Mouse (Mus musculus) cerebellum, postnatal 4 days (tissue): ENCODE results near the gene Clp1.
A peak's percentile ranks its signal among the peaks of the same experiment; 100 is the strongest.

Experiments
- DNase-seq, 2 experiments: peaks; one replicate each; pipeline ENCODE4 v3.0.0; 2022; ENCODE audit warnings: low spot score in 2 of 2, mixed read lengths in 1 of 2

The Clp1 gene

DNA sequence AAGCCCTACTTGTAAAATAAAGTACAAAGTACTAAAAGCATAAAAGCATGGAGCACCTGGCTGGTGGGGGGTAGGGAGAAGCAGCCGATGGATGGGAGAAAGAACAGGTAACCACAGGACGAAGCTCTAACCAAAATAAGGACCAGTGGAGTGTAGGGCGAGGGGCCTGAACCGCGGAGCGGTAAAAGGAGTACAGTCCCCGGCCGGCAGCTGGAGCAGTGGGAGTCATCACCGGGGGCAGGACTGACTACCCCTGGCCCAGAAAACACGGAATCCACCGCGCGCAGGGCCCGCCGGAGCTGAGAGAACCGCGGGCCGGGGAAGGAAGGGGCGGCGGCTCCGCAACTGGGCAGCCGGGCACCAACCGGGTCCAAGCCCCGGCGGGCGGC is 12.7 kb downstream of the Clp1 start:
- no peak for DNase-seq

DNA sequence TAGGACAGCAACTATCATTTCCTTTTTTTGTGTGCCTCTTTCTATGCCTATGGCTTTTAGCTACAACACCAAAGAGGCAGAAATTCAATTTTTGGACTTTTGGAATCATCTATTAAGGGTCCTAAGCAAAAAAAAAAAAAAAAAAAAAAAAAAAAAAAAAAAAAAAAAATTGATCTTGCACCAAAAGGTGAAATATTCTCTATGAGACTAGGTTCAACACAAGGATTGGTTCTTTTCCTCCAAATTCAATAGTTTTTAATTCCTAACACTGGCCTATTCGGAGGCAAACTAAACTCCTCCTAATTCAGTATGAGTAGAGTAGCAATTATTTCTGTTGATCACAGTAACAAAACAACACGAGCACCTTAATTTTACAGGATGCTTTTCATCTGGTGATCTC is 15.3 kb downstream of the Clp1 start:
- no peak for DNase-seq

DNA sequence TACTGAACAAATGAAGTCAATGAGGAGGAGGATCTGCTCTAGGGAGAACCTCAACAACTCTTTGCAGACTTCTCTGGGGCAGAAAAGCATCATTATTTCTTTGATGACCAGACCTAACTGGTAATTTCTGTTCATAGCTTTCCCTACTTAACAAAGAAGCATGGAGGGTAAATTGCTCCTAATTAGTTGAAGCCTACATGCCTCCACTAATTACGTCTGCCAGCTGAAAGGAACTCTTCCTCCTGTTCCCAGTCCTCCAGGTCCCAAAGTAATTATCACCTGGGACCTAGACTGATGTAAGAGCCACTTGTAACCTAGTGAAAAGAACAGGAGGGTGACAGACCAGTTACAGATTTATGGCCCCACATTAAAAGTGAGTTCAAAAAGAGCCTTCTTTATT is 19.6 kb downstream of the Clp1 start:
- DNase-seq = no peak

DNA sequence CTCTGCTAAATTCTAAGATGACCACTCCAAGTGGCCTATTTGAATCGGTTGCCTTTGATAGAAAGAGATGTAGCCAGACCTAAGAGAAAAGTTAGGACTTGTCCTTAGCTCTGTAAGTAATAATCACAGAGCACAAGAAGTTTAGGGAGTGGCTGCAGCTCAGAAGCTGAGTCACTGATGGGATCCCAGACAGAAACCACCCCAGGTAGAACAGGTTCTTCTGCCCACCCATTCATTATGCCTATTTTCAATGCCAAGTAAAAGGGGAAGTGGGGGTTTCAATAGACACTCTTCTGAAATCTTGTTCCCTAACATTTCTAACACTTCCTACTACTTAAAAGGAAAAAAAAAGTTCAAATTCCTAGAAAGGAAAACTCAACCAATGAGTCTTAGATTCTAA is 21.9 kb downstream of the Clp1 start:
- no peak for DNase-seq

DNA sequence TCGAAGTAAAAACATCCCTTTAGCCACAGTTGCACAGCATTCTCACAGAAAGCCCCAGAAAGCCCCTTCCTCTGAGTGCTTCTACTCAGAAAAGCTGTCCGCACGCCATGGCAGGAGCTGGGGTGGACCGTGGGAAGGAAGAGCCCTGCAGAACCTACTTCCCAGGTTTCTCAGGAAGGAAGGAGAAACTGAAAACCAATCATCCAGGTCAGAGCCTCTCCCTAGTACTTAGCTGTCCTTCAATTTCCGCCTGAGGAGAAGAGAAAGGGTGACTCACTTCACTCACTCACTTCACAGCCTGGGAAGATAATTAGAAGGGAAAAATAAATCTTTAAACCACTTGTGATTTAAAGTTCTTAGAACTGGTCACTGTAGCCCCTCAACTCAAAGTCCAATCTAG is 22.8 kb downstream of the Clp1 start:
- no peak for DNase-seq

DNA sequence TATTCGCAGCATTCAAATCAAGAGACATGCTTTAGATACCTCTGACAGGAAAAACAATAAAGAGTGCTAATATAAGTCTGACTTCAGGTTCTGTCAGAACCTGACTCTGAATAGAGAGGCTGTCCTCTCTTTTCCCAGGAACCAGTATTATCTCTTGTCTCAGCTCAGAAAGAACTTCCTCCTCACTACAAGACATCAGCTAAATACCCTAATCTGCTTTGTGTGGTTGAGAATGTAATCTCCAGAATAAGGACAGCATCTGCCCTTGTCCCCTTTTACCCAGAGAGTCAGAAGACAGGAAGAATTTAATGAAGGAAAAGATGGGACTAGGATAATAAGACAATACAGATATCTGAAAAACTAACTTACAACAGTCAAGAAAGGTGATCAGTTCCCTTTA is 23.7 kb downstream of the Clp1 start:
- DNase-seq = no peak

DNA sequence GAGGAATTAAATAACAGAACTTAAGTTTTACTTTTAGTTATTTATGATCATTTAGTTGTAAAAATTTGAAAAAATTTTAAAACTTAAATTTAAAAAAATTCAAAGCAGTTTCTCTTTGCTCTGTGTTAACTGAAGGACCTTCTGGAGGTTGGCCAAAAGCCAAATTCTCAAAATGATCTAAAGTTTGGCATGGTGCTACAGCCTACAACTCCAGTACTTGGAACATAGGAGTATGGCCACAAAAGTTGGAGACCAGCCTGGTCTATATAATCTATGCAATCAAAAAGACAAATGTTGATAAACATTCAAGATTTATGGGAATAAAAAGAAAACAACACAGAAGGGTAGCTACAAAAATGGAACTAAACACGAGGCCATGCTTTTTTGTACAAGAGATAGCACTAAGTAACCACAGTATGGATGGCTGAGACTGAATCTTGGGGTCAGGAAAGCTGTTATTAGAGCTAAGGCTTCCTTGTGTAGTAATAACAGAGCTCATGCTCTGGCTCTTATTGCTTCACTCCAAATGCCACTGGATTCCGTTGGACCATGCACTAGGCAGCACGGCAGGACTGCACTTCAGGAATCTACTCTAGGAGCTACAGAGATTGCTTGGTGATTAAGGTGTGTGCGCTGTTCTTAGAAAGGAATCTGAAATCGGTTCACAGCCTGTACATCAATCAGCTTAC is 32.0 kb downstream of the Clp1 start:
- DNase-seq = no peak

DNA sequence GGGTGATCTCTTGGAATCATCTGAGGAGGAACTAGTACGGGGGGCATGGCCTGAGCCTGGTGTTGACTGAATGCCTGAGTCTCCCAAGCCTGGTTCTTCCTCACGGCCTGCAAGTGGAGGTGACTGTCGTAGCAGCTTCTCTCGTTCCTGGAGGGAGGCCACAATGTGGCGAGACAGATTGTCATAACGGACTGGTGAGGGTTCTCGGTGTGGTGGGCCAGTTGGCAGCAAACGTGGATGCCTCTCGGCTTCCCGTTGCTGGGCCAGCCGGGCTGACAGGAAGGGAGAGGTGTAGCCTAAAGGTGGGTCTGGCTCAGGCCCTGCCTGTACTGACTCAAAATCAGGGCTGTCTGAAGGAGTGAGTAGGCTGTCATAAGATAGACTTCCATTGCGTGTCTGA is 37.1 kb downstream of the Clp1 start:
- DNase-seq = no peak

DNA sequence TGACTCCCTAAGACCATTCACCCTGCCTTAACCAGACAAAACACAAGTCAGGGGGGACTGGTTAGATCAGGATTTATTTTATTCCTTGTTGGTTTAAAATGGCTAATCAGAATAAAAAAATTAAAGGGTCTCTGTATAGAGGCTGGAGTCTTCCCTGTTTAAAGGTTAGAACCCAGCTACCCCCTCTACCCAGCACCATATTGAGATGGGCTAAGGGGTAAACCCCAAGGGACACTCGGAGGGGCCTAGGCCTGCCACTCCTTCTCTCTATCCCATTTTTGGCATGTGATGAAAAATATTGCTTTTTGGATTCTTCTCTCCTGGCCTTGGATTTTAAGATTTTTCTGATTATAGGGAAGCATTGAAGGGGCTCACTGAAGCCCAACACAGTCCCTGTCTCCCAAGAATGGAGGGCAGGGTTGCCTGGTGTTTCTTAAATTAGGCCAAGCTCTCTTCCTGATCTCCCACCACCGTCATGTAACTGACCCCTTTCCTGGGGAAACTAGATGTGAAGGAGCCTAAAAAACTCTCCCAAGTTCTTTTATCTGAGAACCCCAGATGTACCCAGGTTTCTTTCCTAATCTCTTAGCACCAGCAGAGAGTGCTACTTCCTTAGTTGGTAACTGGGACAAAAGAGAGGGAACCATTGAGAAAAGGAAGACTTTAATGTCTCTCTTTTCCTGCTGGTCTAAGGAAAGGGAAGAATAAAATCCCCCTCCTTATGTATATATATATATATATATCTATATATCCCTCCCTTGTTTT is 38.9 kb downstream of the Clp1 start:
- no peak for DNase-seq

DNA sequence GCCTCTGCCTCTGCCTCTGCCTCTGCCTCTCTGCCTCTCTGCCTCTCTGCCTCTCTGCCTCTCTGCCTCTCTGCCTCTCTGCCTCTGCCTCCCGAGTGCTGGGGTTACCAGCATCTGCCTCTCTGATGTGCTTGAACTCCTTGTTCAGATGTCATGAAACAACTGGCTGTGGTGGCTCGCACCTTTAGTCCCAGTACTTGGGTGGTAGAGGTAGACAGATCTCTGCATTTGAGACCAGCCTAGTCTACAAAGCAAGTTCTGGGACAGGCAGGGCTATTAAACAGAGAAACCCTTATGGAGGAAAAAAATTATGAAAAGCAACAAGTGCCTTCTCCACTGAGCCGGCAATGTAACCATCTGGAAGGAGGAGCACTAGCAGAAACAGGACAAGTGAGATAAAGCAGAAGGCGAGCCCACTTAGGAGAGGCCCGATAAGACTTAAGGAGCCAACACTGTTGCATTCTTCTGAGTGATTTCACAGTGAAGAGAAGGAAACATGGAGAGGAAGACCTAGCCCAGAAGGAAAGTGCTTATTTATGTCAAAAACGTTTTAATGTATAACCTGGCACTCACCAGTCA is 44.5 kb downstream of the Clp1 start:
- no peak for DNase-seq

DNA sequence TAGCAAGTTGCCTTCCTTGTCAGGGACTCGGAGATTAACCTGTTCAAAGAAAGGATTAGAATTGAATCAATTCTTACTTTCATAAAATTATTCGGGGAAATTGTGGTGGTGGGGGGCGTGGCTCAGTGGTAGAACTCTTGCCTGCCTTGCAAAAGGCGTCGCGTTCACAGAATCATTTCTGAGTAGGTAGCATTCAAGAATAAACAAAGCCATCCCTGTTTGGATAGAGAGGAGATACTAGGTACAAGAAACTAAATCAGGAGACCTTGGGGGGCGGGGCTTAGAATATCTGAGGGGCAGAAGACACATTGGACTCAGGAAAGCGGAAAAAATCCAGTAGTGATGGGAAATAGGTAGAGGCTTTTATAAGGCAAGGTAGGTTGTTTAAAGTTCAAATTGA is 48.1 kb downstream of the Clp1 start, which contains the start of gene Tmx2:
TSS of gene Tmx2 (minus strand) at position 125 of the 400 bp plus-strand sequence.
- no peak for DNase-seq

DNA sequence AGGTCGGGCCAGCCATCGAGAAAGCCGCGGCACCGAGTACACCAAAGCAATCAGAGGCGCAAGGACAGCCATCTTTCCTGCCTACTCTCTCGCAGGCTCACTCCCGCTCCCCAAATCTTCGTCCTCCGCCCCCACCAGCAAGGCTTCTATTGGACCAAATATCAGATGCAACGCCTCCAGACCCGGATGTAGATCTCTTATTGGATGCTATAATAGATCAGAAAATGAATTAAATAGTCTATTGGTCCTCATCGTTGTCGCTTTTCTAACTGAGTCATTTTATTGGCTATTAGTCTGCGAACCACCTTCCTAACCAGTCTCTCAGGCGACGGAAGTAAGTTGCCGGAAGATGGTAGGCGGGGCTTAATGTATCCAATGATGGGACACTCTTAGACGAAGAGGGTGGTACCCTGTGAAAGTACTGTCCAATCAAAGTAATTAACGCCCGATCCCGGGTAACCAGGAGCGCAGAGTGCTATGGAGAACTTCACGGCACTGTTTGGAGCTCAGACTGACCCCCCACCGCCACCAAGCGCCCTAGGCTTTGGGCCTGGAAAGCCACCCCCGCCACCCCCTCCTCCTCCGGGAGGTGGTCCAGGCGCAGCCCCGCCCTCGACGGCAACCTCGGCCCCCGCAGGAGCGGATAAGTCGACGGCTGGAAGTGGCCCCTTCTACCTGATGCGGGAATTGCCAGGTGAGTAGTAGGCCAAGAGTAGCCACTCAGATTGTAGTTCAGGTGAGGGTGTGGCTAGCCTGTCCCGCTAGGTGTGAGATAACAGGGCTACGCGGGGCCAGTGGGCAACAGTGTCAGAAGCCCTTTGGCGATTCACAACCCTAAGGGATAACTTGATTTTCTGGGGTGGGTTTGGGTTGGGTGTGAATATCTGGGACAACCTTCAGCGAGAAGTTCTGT is 48.9 kb downstream of the Clp1 start, which contains the start of the genes Gm28635 and Med19:
TSS of gene Gm28635 (minus strand) at position 74 of the 913 bp plus-strand sequence.
TSS of gene Med19 (plus strand) at position 435 of the 913 bp plus-strand sequence.
- DNase-seq = peak; percentile 59 to 83

DNA sequence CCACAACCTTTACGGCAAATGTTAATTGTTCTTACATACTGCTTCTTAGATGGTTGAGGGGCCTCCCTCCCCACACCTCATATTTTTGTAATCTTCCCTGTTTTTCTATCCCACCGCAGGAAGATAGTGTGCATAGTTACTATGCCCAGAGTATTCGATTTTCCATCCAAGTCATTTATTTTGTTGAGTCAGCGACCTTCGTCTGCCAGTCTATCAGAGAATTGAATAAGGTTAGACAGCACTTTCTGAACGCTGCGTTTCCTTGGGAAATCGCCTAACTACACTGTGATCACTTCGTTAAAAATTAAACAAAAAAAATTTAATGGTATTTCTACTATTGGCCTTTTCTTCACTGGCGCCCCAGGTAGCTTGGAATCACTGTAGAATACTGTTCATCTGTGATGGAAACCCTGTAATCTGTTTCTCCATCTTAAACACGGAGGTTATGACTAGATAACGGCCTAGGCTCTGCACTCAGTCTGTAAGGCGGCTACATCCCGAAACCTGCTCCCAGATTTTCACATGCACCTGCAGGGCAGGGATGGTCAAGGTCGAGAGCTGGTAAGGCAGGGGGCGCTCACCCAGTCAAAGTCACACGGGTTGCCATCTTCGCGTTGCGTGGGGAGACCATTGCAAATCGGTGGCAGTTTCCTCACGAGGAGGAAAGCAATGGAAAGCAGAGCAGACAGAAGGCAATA is 49.7 kb downstream of the Clp1 start:
- DNase-seq = no peak
